Comparison of ENCODE assay signal across 23 mouse cellular contexts in the genomic region with DNA sequence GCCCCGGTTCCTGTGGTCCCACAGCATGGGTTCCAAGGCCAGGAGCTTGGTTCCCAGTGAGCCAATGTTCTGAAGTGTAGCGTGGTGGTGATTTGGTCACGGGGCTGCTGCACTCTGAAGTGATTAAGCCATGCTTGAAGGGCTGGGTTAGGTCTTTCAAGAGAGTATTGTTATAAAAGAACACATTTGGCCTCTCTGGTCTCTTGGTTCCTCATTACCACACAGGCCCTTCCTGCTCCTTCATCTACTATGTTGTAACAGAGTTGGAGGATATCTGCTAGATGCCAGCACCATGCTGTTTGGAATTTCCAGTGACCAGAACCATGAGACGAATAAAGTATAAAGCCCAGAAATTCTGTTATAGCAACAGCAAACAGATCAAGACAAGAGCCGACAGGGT.
DNase-seq lines count a peak whose midpoint lies in the region; ATAC-seq lines count a peak whose summit lies in the region.
"Had no signal": no experiment of that assay in that cellular context is flagged by ENCODE, and none has a peak within 500 bp of the region (broad histone marks: within the 10 kb centered on the region; RNA-seq: fewer than 3 reads in every experiment).

No protein-coding gene starts in this region.

- WGBS in kidney, embryonic 15.5 days: 81% methylated on average over 5 of the region's 5 CpGs
- WGBS in hindbrain, embryonic 12.5 days: 86% methylated on average over 5 of the region's 5 CpGs

- H3K4me1 ChIP-seq in kidney, embryonic 15.5 days: peaks cover 30% of the 10 kb centered on the region
- 0 out of 2 replicates have a peak, but pooled peaks cover 2% of the 10 kb centered on the region for H3K4me1 ChIP-seq in hindbrain, embryonic 12.5 days
- H3K4me1 ChIP-seq: forebrain, embryonic 10.5 days; forebrain, embryonic 13.5 days; heart, embryonic 15.5 days had no signal

- H3K4me3 ChIP-seq in kidney, embryonic 15.5 days (replicated peaks): no peak overlapping the region
- no peak overlapping the region for H3K4me3 ChIP-seq in hindbrain, embryonic 12.5 days
- H3K4me3 ChIP-seq: forebrain, embryonic 10.5 days; forebrain, embryonic 13.5 days; heart, embryonic 12.5 days; heart, embryonic 15.5 days; hindbrain, embryonic 15.5 days had no signal

- H3K9me3 ChIP-seq in kidney, embryonic 15.5 days (replicated peaks): no peaks in the 10 kb centered on the region
- peaks cover 5% of the 10 kb centered on the region; the same call in 1 of the 2 replicates for H3K9me3 ChIP-seq in hindbrain, embryonic 12.5 days (replicated peaks)
- H3K9me3 ChIP-seq: forebrain, embryonic 10.5 days; heart, embryonic 12.5 days; heart, embryonic 15.5 days; hindbrain, embryonic 15.5 days had no signal

- no peaks in the 10 kb centered on the region for H3K36me3 ChIP-seq in kidney, embryonic 15.5 days
- H3K36me3 ChIP-seq in hindbrain, embryonic 12.5 days: 0 out of 2 replicates have a peak, but pooled peaks cover 7% of the 10 kb centered on the region
- H3K36me3 ChIP-seq: forebrain, embryonic 10.5 days; heart, embryonic 12.5 days; heart, embryonic 15.5 days; hindbrain, embryonic 15.5 days had no signal

- no peak overlapping the region for H3K9ac ChIP-seq in kidney, embryonic 15.5 days
- no peak overlapping the region for H3K9ac ChIP-seq in hindbrain, embryonic 12.5 days
- H3K9ac ChIP-seq: forebrain, embryonic 13.5 days; heart, embryonic 12.5 days; heart, embryonic 15.5 days; hindbrain, embryonic 15.5 days had no signal

- H3K4me2 ChIP-seq in kidney, embryonic 15.5 days: no peak overlapping the region
- H3K4me2 ChIP-seq in hindbrain, embryonic 12.5 days (replicated peaks): no peak overlapping the region
- H3K4me2 ChIP-seq: forebrain, embryonic 13.5 days; heart, embryonic 12.5 days; heart, embryonic 15.5 days; hindbrain, embryonic 15.5 days had no signal

- peak overlapping the region; percentile 62 for H3K27ac ChIP-seq in kidney, embryonic 15.5 days
- no peak overlapping the region for H3K27ac ChIP-seq in hindbrain, embryonic 12.5 days
- H3K27ac ChIP-seq: forebrain, embryonic 10.5 days; forebrain, embryonic 13.5 days; heart, embryonic 15.5 days; hindbrain, embryonic 15.5 days had no signal

- ATAC-seq in kidney, embryonic 15.5 days (replicated peaks; ENCODE audit: low FRiP score): 0 out of 2 replicates have a peak, but pooled peaks have one; percentile 15
- ATAC-seq in granulocyte monocyte progenitor cell, adult 5-6 weeks (replicated peaks; ENCODE audit: poor library complexity, severe bottlenecking): peak; percentile 88
- no peak for ATAC-seq in hindbrain, embryonic 12.5 days (ENCODE audit: low FRiP score)
- ATAC-seq: CD4-positive, CD25-positive, alpha-beta regulatory T cell, adult 4 months; forebrain, embryonic 13.5 days; forebrain, embryonic 16.5 days had no signal

- no peaks in the 10 kb centered on the region for H3K27me3 ChIP-seq in kidney, embryonic 15.5 days
- H3K27me3 ChIP-seq in hindbrain, embryonic 12.5 days: no peaks in the 10 kb centered on the region
- H3K27me3 ChIP-seq: forebrain, embryonic 13.5 days; heart, embryonic 12.5 days; heart, embryonic 15.5 days; hindbrain, embryonic 15.5 days had no signal

- no peak for DNase-seq in kidney, postnatal 36 days
- peak; percentile 39 for DNase-seq in 416B (ENCODE audit: low read depth)
- no peak for DNase-seq in adrenal gland, postnatal 10 days
- DNase-seq: adrenal gland, adult 2 months; adrenal gland, postnatal 25 days; cerebellum, adult 18-20 months; cerebellum, adult 9-10 months; cerebellum, postnatal 14 days; gastrocnemius, postnatal 10 days; gastrocnemius, postnatal 36 days; heart, adult 11 months; heart, postnatal 10 days; heart, postnatal 4 days had no signal
